Mouse (Mus musculus): ENCODE measurements around the gene Arhgap24. TPM values are rescaled to one million over a fixed set of nuclear protein-coding genes. Genes with fewer than 3 reads are reported as not detected.

The Arhgap24 gene
- total RNA-seq, 2 experiments from 2014 or later: 14.1 to 25.2 TPM

GRCm38 (mm10) chr5:102560270-102560669 is 79.1 kb downstream of the Arhgap24 start:
- no peak for TF ChIP-seq CTCF (IDR thresholded peaks at IDR 0.05)
- no peak overlapping the region for H3K27ac ChIP-seq
- no peak for DNase-seq
- intact Hi-C loops (cut with DNase I): no loop called here
- H3K4me3 ChIP-seq: no peak overlapping the region

DNA sequence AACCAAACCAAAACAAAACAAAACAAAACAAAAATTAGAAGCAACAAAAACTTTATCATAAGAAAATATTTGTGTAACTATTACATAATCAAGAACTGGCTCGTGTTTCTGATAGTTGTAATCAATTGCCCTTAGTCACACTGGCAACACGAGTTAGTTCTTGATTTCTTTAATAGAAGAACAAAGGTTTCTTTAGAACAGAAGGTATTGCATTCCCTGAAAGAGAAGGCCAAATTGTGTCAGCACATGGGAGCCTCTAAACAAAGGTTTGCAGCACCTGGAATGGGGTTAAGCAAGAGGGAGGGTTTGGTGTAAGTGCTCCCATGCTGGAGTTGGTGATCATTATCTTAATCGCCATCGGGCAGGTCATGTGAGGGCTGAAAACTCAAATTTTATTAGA is 82.8 kb downstream of the Arhgap24 start:
- H3K4me3 ChIP-seq: no peak overlapping the region
- intact Hi-C loops (cut with DNase I): no loop called here
- H3K27ac ChIP-seq: no peak overlapping the region
- TF ChIP-seq CTCF (IDR thresholded peaks at IDR 0.05): no peak
- no peak for DNase-seq

GRCm38 (mm10) chr5:102568764-102569163 is 87.6 kb downstream of the Arhgap24 start:
- H3K27ac ChIP-seq: no peak overlapping the region

DNA sequence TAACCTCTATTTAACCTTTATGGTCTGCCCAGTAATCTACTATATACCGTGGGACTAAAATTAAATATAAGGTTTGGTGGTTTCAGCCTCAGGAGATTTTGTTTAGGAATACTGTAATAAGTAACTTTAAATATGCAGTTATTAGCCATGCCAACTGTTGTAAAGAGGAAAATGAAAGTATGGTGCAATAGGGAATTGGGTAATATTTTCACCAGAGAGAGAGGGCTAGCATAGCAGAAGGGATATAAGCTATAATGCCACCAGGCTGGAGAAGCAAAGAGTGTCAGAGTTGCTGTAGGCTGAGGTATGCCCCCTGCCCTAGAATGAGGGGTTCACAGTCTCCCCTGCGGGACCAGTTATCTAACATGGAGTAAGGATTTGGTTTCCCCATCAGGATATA is 90.3 kb downstream of the Arhgap24 start:
- no peak for DNase-seq
- intact Hi-C loops (cut with DNase I): no loop called here
- no peak overlapping the region for H3K27ac ChIP-seq
- no peak overlapping the region for H3K4me3 ChIP-seq
- no peak for TF ChIP-seq CTCF (IDR thresholded peaks at IDR 0.05)

More at GRCm38 (mm10) chr5:102568764-102569163, 87.6 kb downstream of the Arhgap24 start:
- no peak for DNase-seq
- TF ChIP-seq CTCF (IDR thresholded peaks at IDR 0.05): no peak
- no peak overlapping the region for H3K4me3 ChIP-seq
- intact Hi-C loops (cut with DNase I): no loop called here

GRCm38 (mm10) chr5:102576750-102577149 is 95.6 kb downstream of the Arhgap24 start:
- DNase-seq: no peak

DNA sequence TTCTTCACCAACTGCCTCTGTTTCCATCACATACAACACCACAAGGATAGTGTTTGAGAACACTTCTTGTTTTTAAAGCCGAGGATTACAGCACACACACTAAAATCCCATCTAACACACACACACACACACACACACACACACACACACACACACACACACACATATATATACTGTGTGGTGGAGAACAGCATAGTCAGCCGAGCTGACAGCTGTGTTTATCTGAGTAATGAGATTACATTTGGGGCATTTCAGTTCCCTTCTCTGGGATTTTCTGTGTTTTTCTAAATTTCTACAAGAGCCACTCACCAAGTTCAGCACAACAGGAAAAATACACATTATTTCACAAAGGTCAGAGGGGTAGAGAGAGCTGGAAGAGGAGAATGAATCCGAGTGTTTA is 96.5 kb downstream of the Arhgap24 start:
- Histone ChIP-seq H3K27ac (peak overlapping the region; percentile 3; the same call in 1 of the 2 replicates), H3K4me3 (no peak overlapping the region)
- DNase-seq: no peak
- TF ChIP-seq CTCF (IDR thresholded peaks at IDR 0.05): no peak
- intact Hi-C loops (cut with DNase I): no loop called here

More at GRCm38 (mm10) chr5:102576750-102577149, 95.6 kb downstream of the Arhgap24 start:
- Histone ChIP-seq H3K4me3 (no peak overlapping the region), H3K27ac (no peak overlapping the region)
- intact Hi-C loops (cut with DNase I): no loop called here
- no peak for TF ChIP-seq CTCF (IDR thresholded peaks at IDR 0.05)

DNA sequence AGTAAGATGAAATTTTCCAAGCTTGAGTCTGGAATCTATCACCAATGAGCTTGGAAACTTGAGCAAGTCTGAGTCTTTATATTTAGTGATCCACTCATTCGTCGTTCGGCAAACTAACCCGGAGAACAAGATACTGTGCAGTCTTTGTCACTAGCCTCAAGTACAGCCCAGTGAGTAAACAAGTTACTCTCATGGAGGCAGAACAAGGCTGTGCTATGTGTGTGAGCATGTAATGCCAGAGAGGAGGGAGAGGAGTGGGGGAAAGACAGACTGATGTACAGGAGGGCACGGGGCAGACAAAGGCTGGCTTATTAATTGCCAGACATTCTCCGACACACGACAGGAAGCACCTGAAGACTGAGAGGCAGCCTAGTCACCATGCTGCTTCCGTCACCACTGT is 97.2 kb downstream of the Arhgap24 start:
- Histone ChIP-seq H3K27ac (no peak overlapping the region; the same call in 1 of the 2 replicates), H3K4me3 (no peak overlapping the region)
- no peak for TF ChIP-seq CTCF (IDR thresholded peaks at IDR 0.05)
- no peak for DNase-seq
- intact Hi-C loops (cut with DNase I): no loop called here

DNA sequence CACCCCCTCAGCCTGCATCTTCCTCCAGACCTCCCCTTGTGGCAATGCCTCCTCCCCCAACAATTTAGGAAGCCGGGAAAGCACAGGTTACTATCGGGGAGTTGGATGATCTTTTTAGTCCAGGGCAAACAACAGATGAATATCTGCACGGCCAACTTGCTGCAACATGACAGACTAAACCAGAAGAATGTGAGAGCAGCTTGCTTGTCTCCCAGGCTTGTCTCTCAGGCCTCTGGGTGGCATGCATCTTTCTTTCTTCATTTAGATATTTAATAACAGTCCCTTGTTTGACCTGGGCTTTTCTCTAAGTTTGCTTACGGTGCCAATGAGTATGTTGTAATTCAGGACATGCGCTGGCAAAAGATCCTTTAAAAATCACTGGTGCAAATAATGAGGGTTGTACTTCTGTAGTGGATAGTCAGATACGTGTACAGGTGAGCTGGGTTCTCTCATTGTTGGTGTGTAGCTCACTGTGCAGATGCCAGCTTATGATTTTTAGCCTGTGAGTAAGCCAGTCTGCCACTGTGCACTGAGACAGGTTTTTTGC is 101.7 kb downstream of the Arhgap24 start:
- DNase-seq: no peak
- intact Hi-C loops (cut with DNase I): no loop called here
- no peak overlapping the region for H3K27ac ChIP-seq
- no peak for TF ChIP-seq CTCF (IDR thresholded peaks at IDR 0.05)
- no peak overlapping the region for H3K4me3 ChIP-seq

DNA sequence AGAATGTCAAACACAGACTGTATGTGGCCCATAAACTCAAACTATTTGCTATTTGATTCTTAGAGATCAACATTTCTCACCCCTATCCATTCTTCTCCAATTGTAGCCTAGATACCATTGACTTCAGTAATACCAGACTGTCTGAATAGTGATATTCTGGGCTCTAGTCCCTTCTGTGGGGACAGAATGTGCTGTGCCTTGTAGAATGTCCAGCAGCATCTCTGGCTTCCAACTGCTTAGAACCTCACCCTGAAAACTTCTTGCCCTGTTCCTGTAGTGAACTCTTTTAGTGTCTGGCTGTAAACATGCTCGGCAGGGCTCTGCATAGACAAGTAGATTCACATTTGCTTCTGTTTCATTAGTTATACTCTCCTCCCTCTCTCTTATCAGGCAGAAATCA is 110.2 kb downstream of the Arhgap24 start:
- Histone ChIP-seq H3K4me3 (no peak overlapping the region), H3K27ac (peak overlapping the region; percentile 10; the same call in 1 of the 2 replicates)
- intact Hi-C loops (cut with DNase I): no loop called here
- TF ChIP-seq CTCF (IDR thresholded peaks at IDR 0.05): no peak
- DNase-seq: no peak

- no peak overlapping the region for H3K4me3 ChIP-seq
- intact Hi-C loops (cut with DNase I): no loop called here
- no peak overlapping the region for H3K27ac ChIP-seq
- TF ChIP-seq CTCF (IDR thresholded peaks at IDR 0.05): no peak
- no peak for DNase-seq
These were observed 111.9 kb downstream of the Arhgap24 start for GRCm38 (mm10) chr5:102593058-102593457.

- Histone ChIP-seq H3K27ac (no peak overlapping the region), H3K4me3 (no peak overlapping the region)
- DNase-seq: no peak
- intact Hi-C loops (cut with DNase I): no loop called here
- no peak for TF ChIP-seq CTCF (IDR thresholded peaks at IDR 0.05)
These were observed 117.9 kb downstream of the Arhgap24 start for GRCm38 (mm10) chr5:102599102-102599501.

- Histone ChIP-seq H3K4me3 (no peak overlapping the region), H3K27ac (peak overlapping the region; percentile 75)
- no peak for TF ChIP-seq CTCF (IDR thresholded peaks at IDR 0.05)
- intact Hi-C loops (cut with DNase I): no loop called here
- DNase-seq: peak; percentile 22
These were observed 132.4 kb downstream of the Arhgap24 start for GRCm38 (mm10) chr5:102613571-102613970.

- no peak for TF ChIP-seq CTCF (IDR thresholded peaks at IDR 0.05)
- no peak overlapping the region for H3K4me3 ChIP-seq
- peak overlapping the region; percentile 48 for H3K27ac ChIP-seq
- DNase-seq: no peak
- intact Hi-C loops (cut with DNase I): no loop called here
These were observed 132.9 kb downstream of the Arhgap24 start for GRCm38 (mm10) chr5:102614081-102614480.

GRCm38 (mm10) chr5:102615249-102615648 is 134.1 kb downstream of the Arhgap24 start:
- intact Hi-C loops (cut with DNase I): no loop called here
- TF ChIP-seq CTCF (IDR thresholded peaks at IDR 0.05): no peak
- no peak overlapping the region for H3K27ac ChIP-seq
- no peak for DNase-seq
- no peak overlapping the region for H3K4me3 ChIP-seq
